Mouse (Mus musculus) MEL (cell line): ENCODE data around the gene Apbb2. TPM values are rescaled to one million over a fixed set of nuclear protein-coding genes. Genes with fewer than 3 reads are reported as not detected.

Source experiments
- DNase-seq: peaks from one replicate; pipeline ENCODE4 v3.0.0; 2011; ENCODE audit warnings: low read depth, low spot score
- H3K27ac ChIP-seq: 2 replicates; pipeline ENCODE4 v1.5.1; 2012; ENCODE audit warnings: low read depth, mild to moderate bottlenecking, control low read depth, low read length, moderate library complexity; ENCODE audit not compliant: control insufficient read depth
- H3K27me3 ChIP-seq, 2 experiments: fragments of 150-350 bp in 1 of 2; sonication (generic) in 1 of 2; 2 replicates each; pipeline ENCODE4 v1.6.1; 2012; ENCODE audit warnings: low read length in 2 of 2, mild to moderate bottlenecking in 2 of 2, improper control_type of control experiment in 1 of 2, moderate library complexity in 1 of 2; ENCODE audit not compliant: insufficient read depth in 2 of 2, control insufficient read depth in 1 of 2
- H3K36me3 ChIP-seq, 2 experiments: 2 replicates each; pipeline ENCODE4 v1.6.1; 2012 to 2014; ENCODE audit warnings: low read length in 2 of 2, improper control_type of control experiment in 1 of 2, inconsistent platforms in 1 of 2, mild to moderate bottlenecking in 1 of 2; ENCODE audit not compliant: insufficient read depth in 2 of 2, control insufficient read depth in 1 of 2
- H3K4me1 ChIP-seq, 2 experiments: fragments of 150-350 bp in 1 of 2; sonication (generic) in 1 of 2; 2 replicates each; pipeline ENCODE4 v1.6.1; 2012; ENCODE audit warnings: low read length in 2 of 2, improper control_type of control experiment in 1 of 2, mild to moderate bottlenecking in 1 of 2; ENCODE audit not compliant: insufficient read depth in 2 of 2, control insufficient read depth in 1 of 2
- H3K4me3 ChIP-seq, 2 experiments: fragments of 150-350 bp in 1 of 2; sonication (generic) in 1 of 2; 2 replicates each; pipeline ENCODE4 v1.5.1; 2012; ENCODE audit warnings: low read depth in 2 of 2, low read length in 2 of 2, mild to moderate bottlenecking in 2 of 2, moderate library complexity in 2 of 2, control low read depth in 1 of 2, improper control_type of control experiment in 1 of 2; ENCODE audit not compliant: control insufficient read depth in 1 of 2, insufficient read depth in 1 of 2
- H3K79me2 ChIP-seq: 2 replicates; pipeline ENCODE4 v1.6.1; 2012; ENCODE audit warnings: mild to moderate bottlenecking, low read length, moderate library complexity; ENCODE audit not compliant: control insufficient read depth, poor library complexity, insufficient read depth
- H3K9ac ChIP-seq: 2 replicates; pipeline ENCODE4 v1.6.1; 2012; ENCODE audit warnings: low read depth, mild to moderate bottlenecking, control low read depth, low read length, moderate library complexity; ENCODE audit not compliant: control insufficient read depth, poor library complexity, severe bottlenecking
- H3K9me3 ChIP-seq: fragments of 150-350 bp; sonication (generic); replicated peaks from 2 replicates; pipeline ENCODE4 v1.6.1; 2012; ENCODE audit warnings: mild to moderate bottlenecking, low read length, improper control_type of control experiment, moderate library complexity; ENCODE audit not compliant: insufficient read depth
- CHD1 ChIP-seq: IDR thresholded peaks from 2 replicates; pipeline ENCODE4 v1.6.1; 2012; ENCODE audit warnings: low read depth, mild to moderate bottlenecking, inconsistent platforms, low read length, improper control_type of control experiment
- CHD2 ChIP-seq: IDR thresholded peaks from 2 replicates; pipeline ENCODE4 v1.6.1; 2011; ENCODE audit warnings: low read length, improper control_type of control experiment
- CTCF ChIP-seq, 3 experiments: IDR thresholded peaks in 2 of 3; conservative IDR thresholded peaks in 1 of 3; 2 replicates each; pipeline ENCODE4 v1.5.1; 2011 to 2012; ENCODE audit warnings: low read length in 3 of 3, low read depth in 2 of 3, mild to moderate bottlenecking in 2 of 3, improper control_type of control experiment in 1 of 3, inconsistent platforms in 1 of 3, mixed read lengths in 1 of 3, moderate library complexity in 1 of 3; ENCODE audit not compliant: control insufficient read depth in 1 of 3, insufficient read depth in 1 of 3, poor library complexity in 1 of 3, severe bottlenecking in 1 of 3
- HCFC1 ChIP-seq: IDR thresholded peaks from 2 replicates; pipeline ENCODE4 v1.6.1; 2012; ENCODE audit warnings: low read depth, mild to moderate bottlenecking, inconsistent platforms, low read length, improper control_type of control experiment, moderate library complexity
- MAX ChIP-seq: IDR thresholded peaks from 2 replicates; pipeline ENCODE4 v1.6.1; 2011; ENCODE audit warnings: low read length, improper control_type of control experiment
- MAZ ChIP-seq: IDR thresholded peaks from 2 replicates; pipeline ENCODE4 v1.6.1; 2012; ENCODE audit warnings: low read depth, mild to moderate bottlenecking, inconsistent platforms, low read length, improper control_type of control experiment
- MEF2A ChIP-seq: IDR thresholded peaks from 2 replicates; pipeline ENCODE4 v1.6.1; 2014; ENCODE audit warnings: low read depth, mild to moderate bottlenecking, inconsistent platforms, low read length, improper control_type of control experiment; ENCODE audit not compliant: poor library complexity, insufficient replicate concordance, severe bottlenecking; ENCODE audit errors: extremely low read depth
- MXI1 ChIP-seq: IDR thresholded peaks from 2 replicates; pipeline ENCODE4 v1.6.1; 2011; ENCODE audit warnings: mild to moderate bottlenecking, low read depth, low read length, improper control_type of control experiment
- MYC ChIP-seq: IDR thresholded peaks from 2 replicates; pipeline ENCODE4 v1.6.1; 2011; ENCODE audit warnings: low read depth, mild to moderate bottlenecking, low read length, improper control_type of control experiment, moderate library complexity
- NELFE ChIP-seq: IDR thresholded peaks from 2 replicates; pipeline ENCODE4 v1.6.1; 2011; ENCODE audit warnings: low read depth, low read length, improper control_type of control experiment
- POLR2A ChIP-seq, 2 experiments: IDR thresholded peaks; 2 replicates each; pipeline ENCODE4 v1.6.1; 2011 to 2012; ENCODE audit warnings: low read length in 2 of 2, mild to moderate bottlenecking in 2 of 2, control low read depth in 1 of 2, improper control_type of control experiment in 1 of 2, low read depth in 1 of 2, moderate library complexity in 1 of 2; ENCODE audit not compliant: control insufficient read depth in 1 of 2, insufficient read depth in 1 of 2, poor library complexity in 1 of 2
- POLR2AphosphoS2 ChIP-seq: IDR thresholded peaks from 2 replicates; pipeline ENCODE4 v1.6.1; 2011; ENCODE audit warnings: low read length, improper control_type of control experiment
- POLR2AphosphoS5 ChIP-seq: IDR thresholded peaks from 2 replicates; pipeline ENCODE4 v1.6.1; 2012; ENCODE audit warnings: low read depth, borderline replicate concordance, mild to moderate bottlenecking, inconsistent platforms, low read length, moderate library complexity, mixed read lengths
- RAD21 ChIP-seq: IDR thresholded peaks from 2 replicates; pipeline ENCODE4 v1.6.1; 2011; ENCODE audit warnings: mild to moderate bottlenecking, low read depth, low read length, improper control_type of control experiment
- RCOR1 ChIP-seq: IDR thresholded peaks from 2 replicates; pipeline ENCODE4 v1.6.1; 2012; ENCODE audit warnings: low read depth, mild to moderate bottlenecking, inconsistent platforms, low read length, improper control_type of control experiment
- ZC3H11A ChIP-seq: IDR thresholded peaks from 2 replicates; pipeline ENCODE4 v1.6.1; 2012; ENCODE audit warnings: low read depth, mild to moderate bottlenecking, inconsistent platforms, low read length, improper control_type of control experiment
- ZNF384 ChIP-seq: IDR thresholded peaks from 2 replicates; pipeline ENCODE4 v1.6.1; 2012; ENCODE audit warnings: low read depth, mild to moderate bottlenecking, inconsistent platforms, low read length, improper control_type of control experiment
- polyA plus RNA-seq, 2 experiments: library from polyadenylated mRNA; stranded (reverse) in 1 of 2; unstranded in 1 of 2; fragments of >175 nt in 1 of 2; fragments of >200 nt in 1 of 2; gene quantifications; 2 replicates each; pipeline versions ENCODE4 v1.2.1 to v1.2.4; 2012; ENCODE audit warnings: low replicate concordance in 2 of 2, low read depth in 1 of 2; ENCODE audit not compliant: insufficient read length in 2 of 2, insufficient read depth in 1 of 2, missing spikeins in 1 of 2
- total RNA-seq: library from RNA; depleted of rRNA; stranded (reverse); fragments of 300-350 nt; gene quantifications from 2 replicates; pipeline ENCODE4 v1.2.3, GENCODE M21; 2012

The Apbb2 gene
- total and polyA plus RNA-seq, 3 experiments: not detected

DNA sequence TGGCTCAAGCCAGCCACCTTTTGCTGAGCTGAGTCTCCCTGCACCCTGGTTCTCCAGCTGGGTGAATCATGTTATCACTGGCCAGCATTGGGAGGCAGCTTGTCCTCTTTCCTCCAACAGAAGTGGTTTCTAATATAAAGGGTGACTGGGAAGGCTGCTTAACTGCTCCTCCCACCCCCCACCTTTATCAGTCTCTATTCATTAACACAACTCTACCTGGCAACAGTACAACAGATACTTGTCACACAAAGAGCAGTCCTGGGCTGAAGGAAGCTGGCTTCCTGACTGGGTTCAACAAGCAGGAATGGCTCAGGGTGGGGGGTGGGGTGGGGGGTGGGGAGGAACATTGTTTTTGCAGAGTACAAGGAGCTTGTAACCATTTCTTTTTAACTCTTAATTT lies 64.7 kb downstream of the Apbb2 start:
- Histone ChIP-seq H3K36me3 (no peaks in the 10 kb centered on the region), H3K4me3 (no peak overlapping the region), H3K9me3 (no peaks in the 10 kb centered on the region), H3K4me1 (no peaks in the 10 kb centered on the region), H3K27me3 (no peaks in the 10 kb centered on the region), H3K9ac (no peak overlapping the region), H3K79me2 (no peaks in the 10 kb centered on the region), H3K27ac (no peak overlapping the region)
- no peak for DNase-seq
- TF ChIP-seq ZNF384: no peak
- TF ChIP-seq POLR2AphosphoS5: no peak
- TF ChIP-seq RCOR1: no peak
- TF ChIP-seq CHD1: no peak
- no peak for TF ChIP-seq ZC3H11A
- no peak for TF ChIP-seq HCFC1
- TF ChIP-seq CTCF (IDR thresholded peaks at IDR 0.05 in 2 of 3, conservative IDR thresholded peaks at IDR 0.05 in 1 of 3; ENCODE audit: control insufficient read depth in 1 of 3, insufficient read depth in 1 of 3, low read depth in 2 of 3, low read length in 3 of 3, poor library complexity in 1 of 3, severe bottlenecking in 1 of 3): no peak
- TF ChIP-seq MXI1: no peak
- no peak for TF ChIP-seq MYC
- TF ChIP-seq MAX: no peak
- no peak for TF ChIP-seq CHD2
- no peak for TF ChIP-seq MEF2A
- no peak for TF ChIP-seq RAD21
- no peak for TF ChIP-seq POLR2AphosphoS2
- TF ChIP-seq MAZ: no peak
- TF ChIP-seq NELFE: no peak
- TF ChIP-seq POLR2A (IDR thresholded peaks at IDR 0.05; ENCODE audit: control insufficient read depth in 1 of 2, insufficient read depth in 1 of 2, low read depth in 1 of 2, low read length in 2 of 2, poor library complexity in 1 of 2): no peak

- H3K4me1 ChIP-seq: no peaks in the 10 kb centered on the region
- no peak overlapping the region for H3K27ac ChIP-seq
- H3K27me3 ChIP-seq: no peaks in the 10 kb centered on the region
- H3K79me2 ChIP-seq: no peaks in the 10 kb centered on the region
- no peak overlapping the region for H3K9ac ChIP-seq
- H3K36me3 ChIP-seq: no peaks in the 10 kb centered on the region
- no peak for TF ChIP-seq MEF2A
- no peak for TF ChIP-seq POLR2A (IDR thresholded peaks at IDR 0.05; ENCODE audit: control insufficient read depth in 1 of 2, insufficient read depth in 1 of 2, low read depth in 1 of 2, low read length in 2 of 2, poor library complexity in 1 of 2)
- TF ChIP-seq, all 39 proteins: peak for 0
- no peak overlapping the region for H3K4me3 ChIP-seq
- no peaks in the 10 kb centered on the region for H3K9me3 ChIP-seq
- DNase-seq: no peak
Measured at GRCm38 (mm10) chr5:66552246-66552645, 66.3 kb downstream of the Apbb2 start.
